Mouse (Mus musculus) megakaryocyte progenitor cell, adult 5-6 weeks (primary cell): Measurements from ENCODE around the gene Glrp1. TPM values are rescaled to one million over a fixed set of nuclear protein-coding genes. Genes with fewer than 3 reads are reported as not detected.
A peak's percentile ranks its signal among the peaks of the same experiment; 100 is the strongest.

Source experiments
- ATAC-seq: replicated peaks from 2 replicates; pipeline ENCODE4 v1.8.0; 2016; ENCODE audit warnings: mild to moderate bottlenecking, moderate TSS enrichment, inconsistent platforms; ENCODE audit not compliant: poor library complexity
- total RNA-seq, 2 experiments: library from RNA; stranded (forward) in 1 of 2; stranded (reverse) in 1 of 2; fragments of 157-497, 149-512 nt in 1 of 2; fragments of 200-1000 nt in 1 of 2; gene quantifications; 2 replicates each; pipeline versions ENCODE4 v1.2.3 to v1.2.4; 2015 to 2017

Gene Glrp1
- total RNA-seq, 2 experiments from 2014 or later: 1.3 to 3.0 TPM

DNA sequence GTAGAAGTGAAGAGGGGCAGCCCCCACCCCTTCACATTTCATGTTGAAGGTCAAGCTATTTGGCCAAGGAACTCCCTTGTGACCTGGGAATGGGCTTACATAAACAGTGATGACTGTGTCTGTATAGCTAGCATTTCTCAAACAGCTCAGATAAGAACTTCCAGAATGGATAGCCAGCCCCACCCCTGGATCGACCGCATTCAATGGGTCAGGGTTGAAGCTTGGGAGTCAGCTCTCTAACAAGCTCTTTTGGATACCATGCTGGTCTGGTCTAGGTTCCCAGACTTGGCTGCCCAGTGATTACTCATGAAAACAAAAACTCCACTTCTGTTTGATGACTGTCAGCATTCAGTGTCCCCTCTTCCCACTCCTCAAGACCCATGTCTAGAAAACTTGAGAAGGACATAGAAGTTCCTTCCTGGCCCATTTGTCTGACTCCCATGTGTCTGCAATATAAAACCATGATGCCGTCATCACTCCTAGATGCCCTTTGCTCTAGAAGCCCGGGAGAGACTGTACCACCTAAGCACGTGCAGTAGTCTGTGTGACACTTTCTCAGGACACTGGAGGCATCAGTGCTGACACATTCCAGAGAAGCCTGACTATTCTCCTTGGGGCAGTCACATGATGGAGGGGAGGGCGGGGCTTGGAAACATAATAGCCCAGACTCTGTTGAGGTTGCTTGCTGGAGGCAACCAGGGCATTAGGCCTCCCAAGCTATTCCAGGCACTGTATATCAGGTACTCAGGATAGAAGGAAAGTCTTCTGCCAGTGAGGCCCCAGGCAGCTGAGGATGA is 45.6 kb downstream of the Glrp1 start:
- ATAC-seq: no peak

- no peak for ATAC-seq
These were observed 46.6 kb downstream of the Glrp1 start for GRCm38 (mm10) chr1:88463241-88463640.

GRCm38 (mm10) chr1:88462484-88462883 is 47.4 kb downstream of the Glrp1 start:
- no peak for ATAC-seq

DNA sequence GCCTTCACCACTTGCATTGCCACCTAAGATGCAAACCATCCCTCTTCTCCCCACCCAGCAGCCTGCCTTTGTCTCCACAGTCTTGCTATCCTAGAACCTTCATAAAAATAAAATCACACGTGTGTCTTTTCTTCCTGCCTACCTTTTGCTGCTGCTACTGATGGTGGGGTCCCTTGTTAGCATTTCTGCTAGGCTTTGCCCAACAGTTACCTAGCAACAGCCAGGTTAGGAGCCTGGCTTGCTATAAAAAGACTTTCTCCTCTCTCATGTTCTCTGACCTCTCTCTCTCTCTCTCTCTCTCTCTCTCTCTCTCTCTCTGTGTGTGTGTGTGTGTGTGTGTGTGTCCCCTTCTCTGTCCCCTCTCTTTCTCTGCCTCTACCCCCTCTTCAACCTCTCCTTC is 48.8 kb downstream of the Glrp1 start:
- ATAC-seq: no peak

- ATAC-seq: no peak
These were observed 50.2 kb downstream of the Glrp1 start for GRCm38 (mm10) chr1:88459655-88460054.

DNA sequence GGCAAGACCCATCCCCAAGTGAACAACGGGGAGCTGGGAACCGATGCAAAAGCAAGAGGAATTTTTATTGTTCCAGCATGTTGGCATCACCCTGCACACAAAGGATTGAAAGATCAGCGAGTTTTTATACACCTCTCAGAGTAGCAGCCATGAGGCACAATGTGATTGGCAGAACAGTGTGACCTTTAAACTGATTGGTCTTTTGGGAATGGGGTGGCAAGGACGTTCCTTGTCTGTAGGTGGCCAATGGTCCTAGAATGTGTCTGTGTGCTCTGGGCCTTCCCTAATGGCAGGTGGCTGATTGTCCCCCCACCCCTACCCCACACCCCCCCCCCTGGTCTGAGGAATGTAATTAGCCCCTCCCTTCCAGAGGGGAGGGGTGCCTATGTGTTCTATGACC is 50.7 kb downstream of the Glrp1 start:
- no peak for ATAC-seq

- ATAC-seq: peak; percentile 92
These were observed 53.3 kb downstream of the Glrp1 start for GRCm38 (mm10) chr1:88456451-88457072.

- no peak for ATAC-seq
These were observed 54.1 kb downstream of the Glrp1 start for GRCm38 (mm10) chr1:88455761-88456160.

DNA sequence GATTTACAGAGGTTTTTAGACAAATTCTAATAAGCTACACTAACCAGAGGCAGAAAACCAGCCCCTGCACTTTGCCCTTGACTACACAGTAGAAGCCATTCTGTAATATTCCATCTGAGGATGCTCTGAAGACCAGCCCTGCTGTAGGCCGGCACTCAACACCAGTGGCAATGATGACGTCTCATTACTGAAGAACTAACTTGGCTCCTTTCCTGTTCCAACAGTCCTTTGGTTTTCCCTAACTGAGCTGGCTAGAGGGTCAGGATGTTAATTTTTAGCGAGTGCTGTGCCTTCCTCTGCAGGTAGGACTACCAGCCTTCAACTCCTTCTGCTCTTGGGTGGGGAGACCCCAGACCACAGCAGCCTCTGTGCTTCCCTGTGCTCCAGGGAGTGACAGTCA is 55.2 kb downstream of the Glrp1 start:
- ATAC-seq: no peak

GRCm38 (mm10) chr1:88452198-88452597 is 57.7 kb downstream of the Glrp1 start:
- no peak for ATAC-seq

GRCm38 (mm10) chr1:88450668-88451067 is 59.2 kb downstream of the Glrp1 start:
- ATAC-seq: no peak

Other genes with a start within 250 kb of the Glrp1 start
- gene Hjurp, start 232.4 kb downstream of the Glrp1 start, total RNA-seq (2015): 104 and 106 TPM in 2 replicates
- 156 and 189 TPM in 2 replicates for gene Hjurp, start 232.4 kb downstream of the Glrp1 start, total RNA-seq (2017)
- not detected in 2 replicates for gene Trpm8, start 232.4 kb downstream of the Glrp1 start, total RNA-seq (2015)
- not detected in 2 replicates for gene Trpm8, start 232.4 kb downstream of the Glrp1 start, total RNA-seq (2017)
- not detected in 2 replicates for gene Spp2, start 103.1 kb downstream of the Glrp1 start, total RNA-seq (2015)
- not detected in 2 replicates for gene Spp2, start 103.1 kb downstream of the Glrp1 start, total RNA-seq (2017)
- 3.3 and 5.5 TPM in 2 replicates for gene Arl4c, start 192.2 kb upstream of the Glrp1 start, total RNA-seq (2015)
- gene Arl4c, start 192.2 kb upstream of the Glrp1 start, total RNA-seq (2017): 4.5 and 5.0 TPM in 2 replicates